Mouse (Mus musculus) neural tube, embryonic 13.5 days (tissue): Measurements from ENCODE around the gene Hnf4a. TPM values are rescaled to one million over a fixed set of nuclear protein-coding genes. Genes with fewer than 3 reads are reported as not detected.

Experiments
- ATAC-seq: fragments of 200-750 bp; cut with Nextera tagmentation; 2 replicates; pipeline ENCODE4 v1.8.0; 2017; ENCODE audit warnings: low read depth, mild to moderate bottlenecking, moderate TSS enrichment, moderate library complexity
- H3K27ac ChIP-seq: fragments of 300-500 bp; sonication (generic); replicated peaks from 2 replicates; pipeline ENCODE4 v1.5.1; 2015; ENCODE audit warnings: moderate library complexity, mild to moderate bottlenecking, inconsistent platforms
- H3K27me3 ChIP-seq: fragments of 300-500 bp; sonication (generic); 2 replicates; pipeline ENCODE4 v1.6.1; 2015; ENCODE audit warnings: mild to moderate bottlenecking, inconsistent platforms
- H3K36me3 ChIP-seq: fragments of 300-500 bp; sonication (generic); 2 replicates; pipeline ENCODE4 v1.6.1; 2015; ENCODE audit warnings: mild to moderate bottlenecking, inconsistent platforms
- H3K4me1 ChIP-seq: fragments of 300-500 bp; sonication (generic); replicated peaks from 2 replicates; pipeline ENCODE4 v1.6.1; 2015; ENCODE audit warnings: inconsistent platforms
- H3K4me2 ChIP-seq: fragments of 300-500 bp; sonication (generic); 2 replicates; pipeline ENCODE4 v1.6.1; 2015; ENCODE audit warnings: inconsistent platforms, mild to moderate bottlenecking, moderate library complexity
- H3K4me3 ChIP-seq: fragments of 300-500 bp; sonication (generic); 2 replicates; pipeline ENCODE4 v1.5.1; 2015; ENCODE audit warnings: mild to moderate bottlenecking, inconsistent platforms
- H3K9ac ChIP-seq: fragments of 300-500 bp; sonication (generic); 2 replicates; pipeline ENCODE4 v1.6.1; 2015; ENCODE audit warnings: moderate library complexity, mild to moderate bottlenecking, inconsistent platforms
- H3K9me3 ChIP-seq: fragments of 300-500 bp; sonication (generic); 2 replicates; pipeline ENCODE4 v1.6.1; 2016; ENCODE audit warnings: inconsistent platforms
- WGBS: fragments of 180-500 bp; shearing (Covaris S2); methylation state at CpG from one replicate; pipeline ENCODE4 v1.1.7; 2015; 5-methylcytosine and 5-hydroxymethylcytosine counted together
- polyA plus RNA-seq: library from polyadenylated mRNA; unstranded; fragments of >200 nt; fragmentation: Nextera tagmentation; extraction: Ambion mirVana; gene quantifications from 2 replicates; pipeline ENCODE4 v1.2.1, GENCODE M21; 2015

Hnf4a gene
- polyA plus RNA-seq, 1 experiment from 2014 or later: not detected

DNA sequence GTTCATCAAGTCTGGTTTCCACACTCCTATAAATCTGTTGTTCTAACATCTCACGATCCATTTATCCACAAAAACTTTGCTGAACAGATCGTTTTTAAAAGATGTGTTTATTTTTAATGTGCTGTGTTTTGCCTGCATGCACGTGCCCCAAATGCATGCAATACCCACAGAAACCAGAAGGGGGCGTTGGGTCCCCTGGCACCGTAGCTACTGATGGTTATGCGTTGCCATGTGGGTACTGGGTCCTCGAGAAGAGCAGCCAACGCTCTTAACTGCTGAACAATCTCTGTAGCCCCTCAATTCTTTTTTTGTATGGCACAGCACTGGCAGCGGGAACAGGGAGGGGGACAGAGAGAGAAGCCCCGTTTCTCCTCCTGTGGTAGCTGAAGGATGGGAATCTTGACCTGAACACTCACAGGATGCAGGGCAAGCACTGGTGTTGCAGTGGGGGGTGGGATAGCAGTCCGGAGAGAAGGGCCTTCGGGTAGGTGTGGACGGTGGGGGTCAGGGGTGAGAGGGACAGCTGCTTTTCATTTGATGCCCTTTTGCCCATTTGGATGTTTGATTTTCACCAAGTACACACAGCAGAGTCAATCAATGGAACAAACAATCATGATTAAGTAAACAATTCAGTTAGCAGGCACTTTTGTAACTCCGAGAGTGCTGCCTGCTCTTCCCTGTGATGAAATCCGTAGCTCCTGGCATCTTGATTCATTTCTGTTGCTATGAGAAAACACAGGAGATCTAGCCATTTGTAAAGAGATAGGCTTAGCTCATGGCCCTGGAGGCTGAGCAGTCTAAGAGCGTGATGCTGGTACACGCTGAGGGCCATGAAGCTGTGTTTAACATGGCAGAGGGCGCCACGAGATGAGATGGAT is 80.0 kb downstream of the Hnf4a start:
- Histone ChIP-seq H3K9ac (no peak overlapping the region), H3K4me1 (no peaks in the 10 kb centered on the region; the same call in 1 of the 2 replicates), H3K4me2 (no peak overlapping the region), H3K4me3 (no peak overlapping the region), H3K9me3 (no peaks in the 10 kb centered on the region), H3K36me3 (no peaks in the 10 kb centered on the region), H3K27me3 (no peaks in the 10 kb centered on the region), H3K27ac (no peak overlapping the region)
- no peak for ATAC-seq
- WGBS: 53% methylated on average over 19 of the region's 19 CpGs

DNA sequence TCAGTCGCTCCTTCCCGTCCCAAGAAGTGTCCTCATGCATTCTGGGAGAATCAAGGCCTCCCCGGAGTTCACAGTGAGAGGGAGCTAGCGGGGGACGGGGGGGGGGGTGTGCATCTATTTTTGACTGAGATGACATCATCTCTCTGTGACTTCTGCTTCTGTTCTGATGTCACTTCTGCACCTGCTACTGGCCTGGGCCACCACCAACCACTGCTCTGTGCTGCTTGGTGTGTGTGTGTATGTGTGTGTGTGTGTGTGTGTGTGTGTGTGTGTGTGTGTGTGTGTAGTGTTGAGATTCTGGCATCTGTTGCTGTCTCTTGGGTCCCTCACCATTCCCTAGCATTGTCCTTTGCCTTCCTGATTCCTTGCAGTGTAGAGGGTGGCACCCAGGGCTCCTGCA is 80.9 kb downstream of the Hnf4a start:
- 71% methylated on average over 5 of the region's 5 CpGs for WGBS
- Histone ChIP-seq H3K4me1 (no peaks in the 10 kb centered on the region; the same call in 1 of the 2 replicates), H3K27ac (no peak overlapping the region), H3K4me2 (no peak overlapping the region), H3K36me3 (no peaks in the 10 kb centered on the region), H3K9me3 (no peaks in the 10 kb centered on the region), H3K4me3 (no peak overlapping the region), H3K9ac (no peak overlapping the region), H3K27me3 (no peaks in the 10 kb centered on the region)
- ATAC-seq: no peak

GRCm38 (mm10) chr2:163590211-163590610 is 83.6 kb downstream of the Hnf4a start:
- no peaks in the 10 kb centered on the region for H3K27me3 ChIP-seq
- no peak overlapping the region for H3K4me2 ChIP-seq
- no peaks in the 10 kb centered on the region for H3K9me3 ChIP-seq
- H3K4me3 ChIP-seq: no peak overlapping the region
- no peak for ATAC-seq
- no peak overlapping the region for H3K27ac ChIP-seq
- no peak overlapping the region for H3K9ac ChIP-seq
- 69% methylated on average over 12 of the region's 12 CpGs for WGBS
- no peaks in the 10 kb centered on the region for H3K4me1 ChIP-seq
- no peaks in the 10 kb centered on the region for H3K36me3 ChIP-seq

DNA sequence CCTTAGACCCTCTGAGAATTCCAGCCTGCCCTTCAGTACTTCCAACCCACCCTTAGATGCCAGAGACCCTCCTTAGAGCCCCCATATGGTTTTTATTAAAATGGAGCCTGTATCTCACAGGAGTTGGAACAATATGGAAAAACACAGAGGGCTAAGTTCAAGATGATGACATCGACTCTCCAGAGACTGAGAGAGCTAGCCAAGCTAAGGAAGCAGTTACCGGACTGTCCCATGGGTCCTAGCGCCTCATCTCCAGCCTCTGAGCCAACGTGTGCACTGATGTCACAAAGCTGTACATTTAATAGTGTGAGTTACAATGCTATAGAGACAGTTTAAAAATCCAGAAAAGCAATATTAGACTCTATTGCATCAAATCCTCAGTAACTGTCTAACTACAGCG is 84.4 kb downstream of the Hnf4a start:
- WGBS: 77% methylated on average over 5 of the region's 5 CpGs
- Histone ChIP-seq H3K36me3 (no peaks in the 10 kb centered on the region), H3K27ac (no peak overlapping the region), H3K9ac (no peak overlapping the region), H3K4me2 (no peak overlapping the region), H3K27me3 (no peaks in the 10 kb centered on the region), H3K9me3 (no peaks in the 10 kb centered on the region), H3K4me3 (no peak overlapping the region), H3K4me1 (no peaks in the 10 kb centered on the region)
- no peak for ATAC-seq

GRCm38 (mm10) chr2:163592084-163592483 is 85.5 kb downstream of the Hnf4a start:
- Histone ChIP-seq H3K4me2 (no peak overlapping the region), H3K27me3 (no peaks in the 10 kb centered on the region), H3K36me3 (no peaks in the 10 kb centered on the region), H3K9ac (no peak overlapping the region), H3K27ac (no peak overlapping the region), H3K9me3 (no peaks in the 10 kb centered on the region), H3K4me3 (no peak overlapping the region), H3K4me1 (no peaks in the 10 kb centered on the region)
- WGBS: 74% methylated on average over 1 of the region's 1 CpGs
- ATAC-seq: no peak

- 86% methylated on average over 10 of the region's 10 CpGs for WGBS
- H3K4me2 ChIP-seq: no peak overlapping the region
Measured at GRCm38 (mm10) chr2:163593636-163594282, 87.2 kb downstream of the Hnf4a start.

GRCm38 (mm10) chr2:163595119-163595518 is 88.5 kb downstream of the Hnf4a start:
- no peak for ATAC-seq
- no peaks in the 10 kb centered on the region for H3K27me3 ChIP-seq
- 18% methylated on average over 2 of the region's 2 CpGs for WGBS
- H3K9ac ChIP-seq: no peak overlapping the region
- no peaks in the 10 kb centered on the region for H3K4me1 ChIP-seq
- H3K27ac ChIP-seq: no peak overlapping the region
- H3K9me3 ChIP-seq: no peaks in the 10 kb centered on the region
- no peak overlapping the region for H3K4me2 ChIP-seq
- no peaks in the 10 kb centered on the region for H3K36me3 ChIP-seq
- H3K4me3 ChIP-seq: no peak overlapping the region

More at GRCm38 (mm10) chr2:163593636-163594282, 87.2 kb downstream of the Hnf4a start:
- Histone ChIP-seq H3K9me3 (no peaks in the 10 kb centered on the region), H3K27me3 (no peaks in the 10 kb centered on the region), H3K4me3 (no peak overlapping the region), H3K4me1 (no peaks in the 10 kb centered on the region), H3K9ac (no peak overlapping the region), H3K27ac (no peak overlapping the region), H3K36me3 (no peaks in the 10 kb centered on the region)
- ATAC-seq: no peak

GRCm38 (mm10) chr2:163596057-163596872 is 89.7 kb downstream of the Hnf4a start:
- peak overlapping the region; percentile 54; the same call in 1 of the 2 replicates for H3K27ac ChIP-seq
- no peak for ATAC-seq
- H3K9ac ChIP-seq: no peak overlapping the region
- no peaks in the 10 kb centered on the region for H3K36me3 ChIP-seq
- H3K4me1 ChIP-seq: no peaks in the 10 kb centered on the region
- H3K9me3 ChIP-seq: no peaks in the 10 kb centered on the region
- H3K27me3 ChIP-seq: no peaks in the 10 kb centered on the region
- WGBS: 74% methylated on average over 13 of the region's 13 CpGs
- no peak overlapping the region for H3K4me3 ChIP-seq
- no peak overlapping the region for H3K4me2 ChIP-seq

- Histone ChIP-seq H3K27ac (no peak overlapping the region), H3K4me2 (no peak overlapping the region), H3K27me3 (no peaks in the 10 kb centered on the region), H3K9ac (no peak overlapping the region), H3K36me3 (no peaks in the 10 kb centered on the region), H3K9me3 (no peaks in the 10 kb centered on the region), H3K4me1 (peaks cover 3% of the 10 kb centered on the region), H3K4me3 (no peak overlapping the region)
- WGBS: 63% methylated on average over 3 of the region's 3 CpGs
- ATAC-seq: no peak
Measured at GRCm38 (mm10) chr2:163596873-163597155, 90.2 kb downstream of the Hnf4a start.

DNA sequence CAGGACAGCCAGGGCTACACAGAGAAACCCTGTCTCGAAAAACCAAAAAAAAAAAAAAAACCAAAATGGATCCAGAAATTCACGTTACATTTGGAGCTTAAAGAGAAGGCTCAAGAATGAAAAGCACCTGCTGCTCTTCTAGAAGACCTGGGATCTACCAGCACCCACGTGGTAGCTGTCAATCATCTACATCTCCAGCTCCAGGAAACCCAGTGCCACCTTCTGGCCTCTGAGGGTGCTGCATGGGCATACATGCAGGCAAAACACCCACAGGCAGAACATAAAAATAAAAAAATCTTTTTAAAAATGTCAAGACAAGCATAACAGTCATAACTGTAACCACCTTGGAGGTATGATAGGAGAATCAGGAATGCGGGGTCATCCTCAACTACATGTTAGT is 91.1 kb downstream of the Hnf4a start:
- no peak overlapping the region for H3K9ac ChIP-seq
- H3K4me2 ChIP-seq: no peak overlapping the region
- H3K9me3 ChIP-seq: no peaks in the 10 kb centered on the region
- no peaks in the 10 kb centered on the region for H3K36me3 ChIP-seq
- H3K4me1 ChIP-seq: peaks cover 6% of the 10 kb centered on the region
- H3K27ac ChIP-seq: no peak overlapping the region
- ATAC-seq: no peak
- H3K4me3 ChIP-seq: no peak overlapping the region
- H3K27me3 ChIP-seq: no peaks in the 10 kb centered on the region
- 56% methylated on average over 4 of the region's 4 CpGs for WGBS

DNA sequence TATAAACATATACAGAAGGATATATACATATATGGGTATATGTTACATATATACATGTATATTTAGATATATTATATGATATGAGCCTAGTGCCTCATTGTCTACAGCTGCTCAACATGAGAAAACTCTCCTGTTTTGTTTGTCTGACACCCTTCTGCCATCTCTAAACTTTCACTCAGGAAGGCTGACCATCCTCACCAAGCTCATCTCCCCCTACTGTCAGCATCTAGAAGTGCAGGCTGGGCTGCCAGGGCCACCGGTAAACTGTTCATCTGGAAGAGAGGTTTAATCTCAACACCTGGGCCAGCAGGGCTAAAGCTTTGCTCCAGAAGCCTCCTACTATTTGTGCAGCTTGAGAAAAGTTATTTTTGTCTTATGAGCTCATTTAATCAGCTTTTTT is 92.6 kb downstream of the Hnf4a start:
- 0% methylated on average over 1 of the region's 1 CpGs for WGBS
- ATAC-seq: no peak
- no peak overlapping the region for H3K4me2 ChIP-seq
- H3K9ac ChIP-seq: no peak overlapping the region
- H3K36me3 ChIP-seq: no peaks in the 10 kb centered on the region
- peaks cover 18% of the 10 kb centered on the region for H3K4me1 ChIP-seq
- H3K9me3 ChIP-seq: no peaks in the 10 kb centered on the region
- no peak overlapping the region for H3K27ac ChIP-seq
- no peaks in the 10 kb centered on the region for H3K27me3 ChIP-seq
- H3K4me3 ChIP-seq: no peak overlapping the region

- no peak overlapping the region for H3K4me2 ChIP-seq
- H3K9ac ChIP-seq: no peak overlapping the region
- H3K36me3 ChIP-seq: no peaks in the 10 kb centered on the region
- ATAC-seq: no peak
- peaks cover 18% of the 10 kb centered on the region for H3K4me1 ChIP-seq
- no peaks in the 10 kb centered on the region for H3K9me3 ChIP-seq
- WGBS: 89% methylated on average over 7 of the region's 7 CpGs
- no peak overlapping the region for H3K27ac ChIP-seq
- H3K4me3 ChIP-seq: no peak overlapping the region
- H3K27me3 ChIP-seq: no peaks in the 10 kb centered on the region
Measured at GRCm38 (mm10) chr2:163601066-163601465, 94.5 kb downstream of the Hnf4a start.
